Mouse (Mus musculus): ENCODE data around the gene Atp6v1b1. TPM values are rescaled to one million over a fixed set of nuclear protein-coding genes. Genes with fewer than 3 reads are reported as not detected.
A peak's percentile ranks its signal among the peaks of the same experiment; 100 is the strongest.

Atp6v1b1 gene
- polyA plus RNA-seq, 1 experiment from 2014 or later, result not detected

DNA sequence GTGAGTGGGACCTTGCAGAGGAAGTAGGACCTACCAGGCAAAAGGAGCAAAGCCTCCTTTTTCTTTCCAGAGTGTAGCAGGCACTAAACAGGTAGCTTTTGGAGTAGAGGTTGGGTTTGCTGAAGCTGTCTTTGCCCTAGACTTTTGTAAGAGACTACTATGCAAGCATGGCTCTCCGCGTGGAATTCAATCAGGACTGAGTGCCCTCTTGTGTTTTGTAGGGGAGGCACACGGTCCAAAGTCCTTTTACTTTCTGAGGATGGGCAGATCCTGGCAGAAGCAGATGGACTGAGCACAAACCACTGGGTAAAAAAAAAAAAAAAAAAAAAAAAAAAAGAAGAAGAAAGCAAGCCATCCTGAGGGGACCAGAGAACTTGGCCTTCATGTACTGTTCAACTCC is 53.9 kb downstream of the Atp6v1b1 start:
- H3K4me1 ChIP-seq (replicated peaks; ENCODE audit: control insufficient read depth, insufficient read depth, low read length), result no peaks in the 10 kb centered on the region
- no peaks in the 10 kb centered on the region for H3K9me3 ChIP-seq (ENCODE audit: control insufficient read depth)
- no peaks in the 10 kb centered on the region for H3K27me3 ChIP-seq (replicated peaks; ENCODE audit: control insufficient read depth, insufficient read depth, low read length)
- TF ChIP-seq CTCF (IDR thresholded peaks at IDR 0.05; ENCODE audit: low read depth), result peak; percentile 52
- no peak overlapping the region for H3K9ac ChIP-seq (ENCODE audit: low read depth, low read length)
- ATAC-seq, result no peak
- 17% methylated on average over 3 of the region's 3 CpGs for WGBS
- peak overlapping the region; percentile 70; the same call in 1 of the 2 replicates for H3K4me2 ChIP-seq (replicated peaks; ENCODE audit: low read depth)
- no peak overlapping the region for H3K4me3 ChIP-seq (ENCODE audit: low read depth, low read length)
- peaks cover 42% of the 10 kb centered on the region for H3K36me3 ChIP-seq (ENCODE audit: control insufficient read depth, insufficient read depth)
- H3K27ac ChIP-seq (ENCODE audit: low read depth, low read length), result no peak overlapping the region

- WGBS, result 92% methylated on average over 5 of the region's 5 CpGs
- no peak for TF ChIP-seq CTCF (IDR thresholded peaks at IDR 0.05; ENCODE audit: low read depth)
These were observed 59.2 kb downstream of the Atp6v1b1 start for GRCm38 (mm10) chr6:83802033-83802432.

DNA sequence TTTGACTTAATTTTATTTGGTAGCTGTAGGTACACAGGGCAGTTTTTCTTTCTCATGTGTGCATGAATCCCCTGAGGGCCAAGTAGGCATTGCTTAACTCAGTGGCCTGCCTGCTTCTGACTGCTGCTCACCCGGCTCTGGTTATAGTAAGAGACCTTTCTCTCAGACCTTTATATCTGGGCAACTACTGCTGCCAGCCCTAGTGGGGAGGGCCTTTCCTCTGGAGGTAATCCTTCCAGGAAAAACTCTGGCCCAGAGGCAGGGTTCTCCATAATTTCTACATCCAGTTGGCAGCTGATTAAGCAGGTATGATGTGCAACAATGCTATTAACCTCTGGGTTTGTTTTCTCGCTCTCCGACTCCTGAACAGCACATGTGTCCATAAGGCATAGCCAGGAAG is 60.1 kb downstream of the Atp6v1b1 start:
- TF ChIP-seq CTCF (IDR thresholded peaks at IDR 0.05; ENCODE audit: low read depth), result no peak
- no peak for ATAC-seq
- 88% methylated on average over 3 of the region's 3 CpGs for WGBS

More at GRCm38 (mm10) chr6:83802033-83802432, 59.2 kb downstream of the Atp6v1b1 start:
- H3K4me2 ChIP-seq (replicated peaks; ENCODE audit: low read depth), result no peak overlapping the region
- no peak overlapping the region for H3K4me3 ChIP-seq (ENCODE audit: low read depth, low read length)
- H3K9me3 ChIP-seq (ENCODE audit: control insufficient read depth), result no peaks in the 10 kb centered on the region
- no peaks in the 10 kb centered on the region for H3K4me1 ChIP-seq (replicated peaks; ENCODE audit: control insufficient read depth, insufficient read depth, low read length)
- no peak overlapping the region for H3K9ac ChIP-seq (ENCODE audit: low read depth, low read length)
- no peak overlapping the region for H3K27ac ChIP-seq (ENCODE audit: low read depth, low read length)
- H3K36me3 ChIP-seq (ENCODE audit: control insufficient read depth, insufficient read depth), result peaks cover 67% of the 10 kb centered on the region
- no peak for ATAC-seq
- no peaks in the 10 kb centered on the region for H3K27me3 ChIP-seq (replicated peaks; ENCODE audit: control insufficient read depth, insufficient read depth, low read length)

More for the DNA sequence above, 60.1 kb downstream of the Atp6v1b1 start:
- H3K9me3 ChIP-seq (ENCODE audit: control insufficient read depth), result no peaks in the 10 kb centered on the region
- peaks cover 66% of the 10 kb centered on the region for H3K36me3 ChIP-seq (ENCODE audit: control insufficient read depth, insufficient read depth)
- no peaks in the 10 kb centered on the region for H3K4me1 ChIP-seq (replicated peaks; ENCODE audit: control insufficient read depth, insufficient read depth, low read length)
- no peaks in the 10 kb centered on the region for H3K27me3 ChIP-seq (replicated peaks; ENCODE audit: control insufficient read depth, insufficient read depth, low read length)
- no peak overlapping the region for H3K4me3 ChIP-seq (ENCODE audit: low read depth, low read length)
- H3K4me2 ChIP-seq (replicated peaks; ENCODE audit: low read depth), result no peak overlapping the region
- no peak overlapping the region for H3K9ac ChIP-seq (ENCODE audit: low read depth, low read length)
- H3K27ac ChIP-seq (ENCODE audit: low read depth, low read length), result no peak overlapping the region

Other genes starting within 250 kb of the Atp6v1b1 start
- gene Dguok, start 236.0 kb upstream of the Atp6v1b1 start, polyA plus RNA-seq (2015; fragmentation: Nextera tagmentation; extraction: Ambion mirVana), result 30.9 and 33.7 TPM in 2 replicates
- gene Actg2, start 206.7 kb upstream of the Atp6v1b1 start, polyA plus RNA-seq (2015; fragmentation: Nextera tagmentation; extraction: Ambion mirVana), result 2,265 and 2,375 TPM in 2 replicates
- gene Stambp, start 170.3 kb upstream of the Atp6v1b1 start, polyA plus RNA-seq (2015; fragmentation: Nextera tagmentation; extraction: Ambion mirVana), result 24.9 and 28.1 TPM in 2 replicates
- 4.5 and 5.3 TPM in 2 replicates for gene Clec4f, start 86.8 kb upstream of the Atp6v1b1 start, polyA plus RNA-seq (2015; fragmentation: Nextera tagmentation; extraction: Ambion mirVana)
- not detected in 2 replicates for gene Cd207, start 65.1 kb upstream of the Atp6v1b1 start, polyA plus RNA-seq (2015; fragmentation: Nextera tagmentation; extraction: Ambion mirVana)
- not detected in 2 replicates for gene Vax2, start 31.7 kb upstream of the Atp6v1b1 start, polyA plus RNA-seq (2015; fragmentation: Nextera tagmentation; extraction: Ambion mirVana)
- gene Ankrd53, start 19.7 kb downstream of the Atp6v1b1 start, polyA plus RNA-seq (2015; fragmentation: Nextera tagmentation; extraction: Ambion mirVana), result not detected in 2 replicates
- gene Tex261, start 32.8 kb downstream of the Atp6v1b1 start, polyA plus RNA-seq (2015; fragmentation: Nextera tagmentation; extraction: Ambion mirVana), result 107 and 111 TPM in 2 replicates
- gene Nagk, start 52.0 kb downstream of the Atp6v1b1 start, polyA plus RNA-seq (2015; fragmentation: Nextera tagmentation; extraction: Ambion mirVana), result 116 and 134 TPM in 2 replicates
- 5.6 and 6.0 TPM in 2 replicates for gene Paip2b, start 88.8 kb downstream of the Atp6v1b1 start, polyA plus RNA-seq (2015; fragmentation: Nextera tagmentation; extraction: Ambion mirVana)
- gene Zfp638, start 124.1 kb downstream of the Atp6v1b1 start, polyA plus RNA-seq (2015; fragmentation: Nextera tagmentation; extraction: Ambion mirVana), result 21.5 and 24.3 TPM in 2 replicates